In genomic region chr2:71644038-71644470, GRCm38 (mm10) we compare ENCODE assay signal across 9 mouse cellular contexts.
DNase-seq lines count a peak whose midpoint lies in the region; ATAC-seq and TF ChIP-seq lines count a peak whose summit lies in the region.
"Had no signal": no experiment of that assay in that cellular context is flagged by ENCODE, and none has a peak within 500 bp of the region (broad histone marks: within the 10 kb centered on the region; RNA-seq: fewer than 3 reads in every experiment).

No protein-coding gene starts in this region.

- peak overlapping the region; percentile 17; the same call in 1 of the 2 replicates for H3K27ac ChIP-seq in hindbrain, embryonic 10.5 days
- H3K27ac ChIP-seq in hindbrain, embryonic 14.5 days, result no peak overlapping the region
- H3K27ac ChIP-seq in heart, postnatal 0 days (ENCODE audit: low read depth), result peak overlapping the region; percentile 51; the same call in 1 of the 2 replicates
- no peak overlapping the region for H3K27ac ChIP-seq in limb, embryonic 13.5 days
- 0 out of 2 replicates have a peak overlapping the region, but pooled peaks have one; percentile 40 for H3K27ac ChIP-seq in stomach, postnatal 0 days (replicated peaks)
- H3K27ac ChIP-seq: hindbrain, embryonic 15.5 days had no signal

- peak; percentile 32 for DNase-seq in hindbrain, embryonic 10.5 days (ENCODE audit: low spot score)
- DNase-seq in hindbrain, embryonic 14.5 days (ENCODE audit: low spot score), result no peak
- peak; percentile 80 for DNase-seq in adrenal gland, postnatal 36 days
- peak; percentile 86 for DNase-seq in heart, postnatal 0 days (ENCODE audit: low spot score)
- DNase-seq in stomach, postnatal 0 days (ENCODE audit: low spot score), result peak; percentile 67
- DNase-seq in cerebellum, adult 18-20 months, result no peak
- DNase-seq in testis, postnatal 14 days (ENCODE audit: low spot score), result no peak

- no peaks in the 10 kb centered on the region for H3K27me3 ChIP-seq in hindbrain, embryonic 10.5 days (ENCODE audit: insufficient read depth, poor library complexity, severe bottlenecking)
- H3K27me3 ChIP-seq in hindbrain, embryonic 14.5 days (ENCODE audit: control insufficient read depth, insufficient read depth, low read length), result no peaks in the 10 kb centered on the region
- H3K27me3 ChIP-seq in heart, postnatal 0 days (ENCODE audit: control insufficient read depth, insufficient read depth, low read length), result no peaks in the 10 kb centered on the region
- H3K27me3 ChIP-seq in limb, embryonic 13.5 days, result no peaks in the 10 kb centered on the region
- no peaks in the 10 kb centered on the region for H3K27me3 ChIP-seq in stomach, postnatal 0 days (ENCODE audit: control insufficient read depth, insufficient read depth, low read length)
- H3K27me3 ChIP-seq: hindbrain, embryonic 15.5 days had no signal

- WGBS in hindbrain, embryonic 10.5 days, result 67% methylated on average over 6 of the region's 6 CpGs
- whole genome bisulfite sequencing in hindbrain, embryonic 14.5 days, result 53% methylated on average over 6 of the region's 6 CpGs
- WGBS in heart, postnatal 0 days, result 27% methylated on average over 6 of the region's 6 CpGs
- WGBS in limb, embryonic 13.5 days, result 47% methylated on average over 6 of the region's 6 CpGs
- 39% methylated on average over 6 of the region's 6 CpGs for WGBS in stomach, postnatal 0 days

- H3K4me3 ChIP-seq in hindbrain, embryonic 10.5 days, result no peak overlapping the region
- H3K4me3 ChIP-seq in hindbrain, embryonic 14.5 days (replicated peaks; ENCODE audit: low read length), result no peak overlapping the region
- H3K4me3 ChIP-seq in heart, postnatal 0 days (ENCODE audit: low read depth, low read length), result no peak overlapping the region
- no peak overlapping the region for H3K4me3 ChIP-seq in limb, embryonic 13.5 days
- no peak overlapping the region for H3K4me3 ChIP-seq in stomach, postnatal 0 days (ENCODE audit: low read depth, low read length)
- H3K4me3 ChIP-seq: hindbrain, embryonic 15.5 days had no signal

- no peak overlapping the region for H3K4me2 ChIP-seq in hindbrain, embryonic 14.5 days (replicated peaks)
- H3K4me2 ChIP-seq in heart, postnatal 0 days (ENCODE audit: low read depth, low read length), result no peak overlapping the region
- no peak overlapping the region for H3K4me2 ChIP-seq in limb, embryonic 13.5 days (replicated peaks)
- no peak overlapping the region for H3K4me2 ChIP-seq in stomach, postnatal 0 days (replicated peaks; ENCODE audit: low read depth)
- H3K4me2 ChIP-seq: hindbrain, embryonic 15.5 days had no signal

- H3K36me3 ChIP-seq in hindbrain, embryonic 10.5 days, result no peaks in the 10 kb centered on the region
- no peaks in the 10 kb centered on the region for H3K36me3 ChIP-seq in hindbrain, embryonic 14.5 days (replicated peaks; ENCODE audit: control insufficient read depth, insufficient read depth)
- H3K36me3 ChIP-seq in heart, postnatal 0 days (replicated peaks; ENCODE audit: control insufficient read depth, insufficient read depth, low read length), result no peaks in the 10 kb centered on the region
- no peaks in the 10 kb centered on the region for H3K36me3 ChIP-seq in limb, embryonic 13.5 days
- H3K36me3 ChIP-seq in stomach, postnatal 0 days (ENCODE audit: control insufficient read depth, insufficient read depth, low read length), result no peaks in the 10 kb centered on the region
- H3K36me3 ChIP-seq: hindbrain, embryonic 15.5 days had no signal

- no peak; the same call in 1 of the 2 replicates for ATAC-seq in hindbrain, embryonic 14.5 days (ENCODE audit: low FRiP score)
- ATAC-seq in heart, postnatal 0 days (ENCODE audit: insufficient read depth, low read depth), result peak; percentile 93
- 0 out of 2 replicates have a peak, but pooled peaks have one; percentile 28 for ATAC-seq in limb, embryonic 13.5 days (ENCODE audit: low FRiP score, low read depth)
- peak; percentile 97 for ATAC-seq in stomach, postnatal 0 days (ENCODE audit: low FRiP score, low TSS enrichment)

- H3K9ac ChIP-seq in hindbrain, embryonic 14.5 days, result no peak overlapping the region
- H3K9ac ChIP-seq in heart, postnatal 0 days (replicated peaks; ENCODE audit: low read depth, low read length), result no peak overlapping the region
- no peak overlapping the region for H3K9ac ChIP-seq in limb, embryonic 13.5 days
- no peak overlapping the region for H3K9ac ChIP-seq in stomach, postnatal 0 days (ENCODE audit: low read length)
- H3K9ac ChIP-seq: hindbrain, embryonic 15.5 days had no signal

- peak; percentile 61; the same call in 1 of the 2 replicates for TF ChIP-seq EP300 in heart, postnatal 0 days (IDR thresholded peaks at IDR 0.05; ENCODE audit: low read depth)
- TF ChIP-seq EP300 in stomach, postnatal 0 days (optimal IDR thresholded peaks at IDR 0.05), result no peak

- TF ChIP-seq CTCF in heart, postnatal 0 days (IDR thresholded peaks at IDR 0.05; ENCODE audit: low read depth), result no peak
- TF ChIP-seq CTCF in stomach, postnatal 0 days (IDR thresholded peaks at IDR 0.05; ENCODE audit: low read depth), result 0 out of 2 replicates have a peak, but pooled peaks have one; percentile 14

- peaks cover 16% of the 10 kb centered on the region for H3K9me3 ChIP-seq in hindbrain, embryonic 10.5 days
- 0 out of 2 replicates have a peak, but pooled peaks cover 5% of the 10 kb centered on the region for H3K9me3 ChIP-seq in hindbrain, embryonic 14.5 days (ENCODE audit: control insufficient read depth, low read length)
- no peaks in the 10 kb centered on the region for H3K9me3 ChIP-seq in heart, postnatal 0 days (replicated peaks; ENCODE audit: control insufficient read depth, low read length)
- H3K9me3 ChIP-seq in limb, embryonic 13.5 days, result peaks cover 11% of the 10 kb centered on the region
- H3K9me3 ChIP-seq in stomach, postnatal 0 days (ENCODE audit: control insufficient read depth, low read length), result no peaks in the 10 kb centered on the region
- H3K9me3 ChIP-seq: hindbrain, embryonic 15.5 days had no signal

- peaks cover 7% of the 10 kb centered on the region for H3K4me1 ChIP-seq in hindbrain, embryonic 10.5 days (replicated peaks)
- H3K4me1 ChIP-seq in hindbrain, embryonic 14.5 days (replicated peaks; ENCODE audit: control insufficient read depth, insufficient read depth, low read length), result 0 out of 2 replicates have a peak, but pooled peaks cover 4% of the 10 kb centered on the region
- peaks cover 6% of the 10 kb centered on the region; the same call in 1 of the 2 replicates for H3K4me1 ChIP-seq in heart, postnatal 0 days (ENCODE audit: control insufficient read depth, insufficient read depth)
- H3K4me1 ChIP-seq in limb, embryonic 13.5 days, result peaks cover 6% of the 10 kb centered on the region; the same call in 1 of the 2 replicates
- H3K4me1 ChIP-seq in stomach, postnatal 0 days (replicated peaks; ENCODE audit: control insufficient read depth, insufficient read depth), result no peaks in the 10 kb centered on the region

Comparison
In these comparisons a context has a peak if more than half of its experiments do, and no peak if none do; other contexts are left out.
1. DNase-seq: peak in hindbrain, embryonic 10.5 days (single experiment), adrenal gland, postnatal 36 days (2 of 2), heart, postnatal 0 days (single experiment) and stomach, postnatal 0 days (single experiment); none in hindbrain, embryonic 14.5 days (single experiment), cerebellum, adult 18-20 months (0 of 2) and testis, postnatal 14 days (single experiment).
2. H3K27ac ChIP-seq: peak in hindbrain, embryonic 10.5 days (single experiment), heart, postnatal 0 days (single experiment) and stomach, postnatal 0 days (single experiment); none in hindbrain, embryonic 14.5 days (single experiment) and limb, embryonic 13.5 days (single experiment).